Mouse (Mus musculus) megakaryocyte, embryonic 14.5 days (primary cell): ENCODE results near the gene Klhdc7b.

Experiments used
- FLI1 ChIP-seq: IDR thresholded peaks from 2 replicates; pipeline ENCODE4 v1.6.1; 2012; ENCODE audit warnings: low read length, inconsistent platforms, mixed read lengths
- GATA1 ChIP-seq: IDR thresholded peaks from 3 replicates; pipeline ENCODE4 v1.6.1; 2012; ENCODE audit warnings: mixed read lengths, low read length, inconsistent platforms, borderline replicate concordance

DNA sequence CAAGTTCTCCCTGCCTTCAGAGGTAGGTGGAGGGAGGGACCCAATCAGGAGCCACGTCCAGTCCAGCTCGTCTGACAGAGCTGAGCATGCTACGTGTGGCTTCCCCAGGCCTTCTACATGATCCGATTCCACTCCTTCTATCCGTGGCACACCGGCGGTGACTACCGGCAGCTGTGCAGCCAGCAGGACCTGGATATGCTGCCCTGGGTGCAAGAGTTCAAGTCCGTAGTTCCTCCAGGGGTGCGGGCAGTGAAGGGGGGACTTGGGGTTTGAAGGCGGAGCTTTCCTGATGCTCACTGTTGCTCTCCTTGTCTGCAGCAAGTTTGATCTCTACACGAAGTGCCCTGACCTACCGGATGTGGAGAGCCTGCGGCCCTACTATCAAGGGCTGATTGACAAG is 48.3 kb upstream of the Klhdc7b start:
- TF ChIP-seq GATA1 = no peak
- no peak for TF ChIP-seq FLI1
